Mouse (Mus musculus) liver, embryonic 15.5 days (tissue): Measurements from ENCODE around the gene Gm49325. TPM values are rescaled to one million over a fixed set of nuclear protein-coding genes. Genes with fewer than 3 reads are reported as not detected.

ENCODE experiments used
- ATAC-seq: fragments of 200-750 bp; cut with Nextera tagmentation; 2 replicates; pipeline ENCODE4 v1.8.0; 2017; ENCODE audit warnings: moderate number of reproducible peaks, mild to moderate bottlenecking, moderate library complexity; ENCODE audit not compliant: insufficient read depth
- H3K27ac ChIP-seq: fragments of 300-500 bp; sonication (generic); replicated peaks from 2 replicates; pipeline ENCODE4 v1.5.1; 2015; ENCODE audit warnings: mild to moderate bottlenecking, inconsistent platforms
- H3K27me3 ChIP-seq: fragments of 300-500 bp; sonication (generic); 2 replicates; pipeline ENCODE4 v1.6.1; 2015; ENCODE audit warnings: mild to moderate bottlenecking, inconsistent platforms
- H3K36me3 ChIP-seq: fragments of 300-500 bp; sonication (generic); replicated peaks from 2 replicates; pipeline ENCODE4 v1.6.1; 2015; ENCODE audit warnings: moderate library complexity, mild to moderate bottlenecking, inconsistent platforms
- H3K4me1 ChIP-seq: fragments of 300-500 bp; sonication (generic); replicated peaks from 2 replicates; pipeline ENCODE4 v1.6.1; 2015; ENCODE audit warnings: inconsistent platforms
- H3K4me2 ChIP-seq: fragments of 300-500 bp; sonication (generic); 2 replicates; pipeline ENCODE4 v1.6.1; 2015; ENCODE audit warnings: moderate library complexity, mild to moderate bottlenecking, inconsistent platforms
- H3K4me3 ChIP-seq: fragments of 300-500 bp; sonication (generic); replicated peaks from 2 replicates; pipeline ENCODE4 v1.5.1; 2015; ENCODE audit warnings: mild to moderate bottlenecking, inconsistent platforms
- H3K9ac ChIP-seq: fragments of 300-500 bp; sonication (generic); 2 replicates; pipeline ENCODE4 v1.6.1; 2015; ENCODE audit warnings: moderate library complexity, mild to moderate bottlenecking, inconsistent platforms
- H3K9me3 ChIP-seq: fragments of 300-500 bp; sonication (generic); replicated peaks from 2 replicates; pipeline ENCODE4 v1.6.1; 2016; ENCODE audit warnings: inconsistent platforms
- WGBS: fragments of 180-500 bp; shearing (Covaris S2); methylation state at CpG from one replicate; pipeline ENCODE4 v1.1.7; 2015; ENCODE audit warnings: mixed read lengths; ENCODE audit not compliant: insufficient replicate concordance; 5-methylcytosine and 5-hydroxymethylcytosine counted together
- polyA plus RNA-seq: library from polyadenylated mRNA; unstranded; fragments of >200 nt; fragmentation: Nextera tagmentation; extraction: Ambion mirVana; gene quantifications from 2 replicates; pipeline ENCODE4 v1.2.1, GENCODE M21; 2015

Gene Gm49325
- polyA plus RNA-seq = 0.82 TPM in 1 of 2 replicates, not detected in the other

DNA sequence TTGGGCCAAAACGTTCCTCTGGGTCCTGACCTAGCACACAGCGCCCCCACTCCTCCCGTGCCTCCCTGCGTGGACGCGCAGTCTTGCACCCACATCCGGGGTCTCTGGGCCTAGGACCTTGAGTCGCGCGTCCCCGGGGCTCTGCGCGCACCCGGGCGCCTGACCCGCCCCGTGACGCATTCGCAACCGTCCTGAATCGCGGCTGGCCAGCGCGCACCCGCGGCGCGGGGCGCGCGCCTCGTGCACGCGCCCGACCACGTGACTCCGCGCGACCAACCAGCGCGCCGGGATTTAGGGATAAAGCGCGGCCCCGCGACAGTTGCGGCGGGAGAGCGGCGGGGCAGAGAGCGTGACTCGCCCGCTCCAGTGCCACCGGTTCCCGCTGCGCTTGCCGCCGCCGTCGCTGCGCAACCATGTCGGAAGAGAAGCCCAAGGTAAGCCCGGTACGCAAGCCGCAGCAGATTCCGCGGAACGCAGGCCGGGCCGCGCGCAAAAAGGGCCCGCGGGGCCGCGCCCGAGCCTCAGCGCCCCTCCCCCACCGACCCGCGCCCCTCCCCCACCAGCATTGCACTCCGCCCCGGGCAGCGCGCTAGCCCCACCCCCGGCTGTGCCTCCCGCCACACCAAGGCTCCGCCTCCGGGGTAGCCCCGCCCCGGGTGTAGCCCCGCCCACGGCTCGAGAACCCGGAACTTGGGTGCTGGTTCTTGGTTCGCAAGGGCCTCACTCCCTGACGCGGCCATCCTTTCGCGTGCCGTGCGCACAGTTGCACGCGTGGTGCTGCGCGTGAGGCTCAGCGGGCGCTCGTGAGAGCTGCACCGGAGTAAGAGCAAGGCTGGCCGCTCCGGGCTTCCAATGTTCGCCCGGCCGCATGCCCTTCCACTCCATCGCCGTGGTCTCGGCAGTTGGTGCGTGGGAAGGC is at the start of gene Gm49325, which contains the start of gene Sumo3:
Gene Gm49325 (plus strand): TSS at position 290 of the 919 bp plus-strand sequence.
Gene Sumo3 (plus strand): TSS at position 190 of the 919 bp plus-strand sequence.
- 1% methylated on average over 108 of the region's 119 CpGs for WGBS
- H3K36me3 ChIP-seq = peaks cover 29% of the 10 kb centered on the region
- peak within 1 kb of the TSS; percentile 97 for H3K4me2 ChIP-seq
- H3K9me3 ChIP-seq = no peaks in the 10 kb centered on the region
- H3K9ac ChIP-seq = peak within 1 kb of the TSS; percentile 77
- peak; percentile 83 for ATAC-seq
- peak within 1 kb of the TSS; percentile 94 for H3K27ac ChIP-seq
- peaks cover 51% of the 10 kb centered on the region for H3K4me1 ChIP-seq
- H3K27me3 ChIP-seq = no peaks in the 10 kb centered on the region
- peak within 1 kb of the TSS; percentile 71 for H3K4me3 ChIP-seq

DNA sequence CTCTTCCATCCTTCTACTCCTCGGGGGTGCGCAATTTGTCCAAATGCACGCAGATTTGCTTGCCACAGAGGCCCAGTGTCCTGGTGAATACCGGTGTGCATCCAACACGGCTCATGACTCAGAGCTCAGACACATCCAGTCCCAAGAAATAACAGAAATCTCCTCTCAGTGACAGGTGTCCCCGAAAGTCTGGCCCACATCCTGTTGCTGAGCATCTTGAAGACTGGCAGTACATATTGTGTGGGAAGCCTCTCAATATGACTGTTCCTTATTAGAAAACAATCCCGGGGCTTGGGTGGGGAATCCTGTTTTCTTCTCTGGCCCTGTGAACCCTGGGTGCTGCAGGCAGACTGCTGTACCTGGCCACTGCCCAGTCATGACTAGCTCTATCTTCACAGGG is 49.4 kb upstream of the Gm49325 start:
- H3K4me3 ChIP-seq = no peak overlapping the region
- ATAC-seq = no peak
- H3K36me3 ChIP-seq = no peaks in the 10 kb centered on the region
- H3K4me2 ChIP-seq = no peak overlapping the region
- no peak overlapping the region for H3K27ac ChIP-seq
- no peaks in the 10 kb centered on the region for H3K27me3 ChIP-seq
- H3K9me3 ChIP-seq = no peaks in the 10 kb centered on the region
- 79% methylated on average over 7 of the region's 7 CpGs for WGBS
- peaks cover 14% of the 10 kb centered on the region for H3K4me1 ChIP-seq
- H3K9ac ChIP-seq = no peak overlapping the region

DNA sequence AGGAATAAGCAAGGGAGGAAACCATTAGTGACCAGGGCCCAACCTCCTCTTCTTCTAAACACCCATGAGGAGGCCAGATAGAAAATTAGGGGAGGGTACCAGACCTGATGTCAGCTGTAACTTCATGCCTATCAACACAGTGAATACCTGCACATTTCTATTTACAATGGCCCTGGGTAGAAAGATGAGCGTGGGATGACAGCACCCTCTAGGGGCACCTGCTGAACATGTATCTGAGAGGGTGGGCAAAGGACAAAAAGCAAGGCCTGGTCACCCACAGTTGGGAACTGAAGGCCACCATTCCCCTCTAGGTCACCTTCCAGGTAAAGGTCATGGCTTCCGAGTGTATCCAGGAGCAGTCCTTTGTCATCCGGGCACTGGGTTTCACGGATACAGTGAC is 48.4 kb upstream of the Gm49325 start:
- no peak overlapping the region for H3K4me2 ChIP-seq
- no peaks in the 10 kb centered on the region for H3K27me3 ChIP-seq
- WGBS = 77% methylated on average over 4 of the region's 4 CpGs
- no peaks in the 10 kb centered on the region for H3K9me3 ChIP-seq
- H3K4me3 ChIP-seq = no peak overlapping the region
- no peaks in the 10 kb centered on the region for H3K36me3 ChIP-seq
- ATAC-seq = no peak
- no peak overlapping the region for H3K9ac ChIP-seq
- no peak overlapping the region for H3K27ac ChIP-seq
- peaks cover 16% of the 10 kb centered on the region for H3K4me1 ChIP-seq

DNA sequence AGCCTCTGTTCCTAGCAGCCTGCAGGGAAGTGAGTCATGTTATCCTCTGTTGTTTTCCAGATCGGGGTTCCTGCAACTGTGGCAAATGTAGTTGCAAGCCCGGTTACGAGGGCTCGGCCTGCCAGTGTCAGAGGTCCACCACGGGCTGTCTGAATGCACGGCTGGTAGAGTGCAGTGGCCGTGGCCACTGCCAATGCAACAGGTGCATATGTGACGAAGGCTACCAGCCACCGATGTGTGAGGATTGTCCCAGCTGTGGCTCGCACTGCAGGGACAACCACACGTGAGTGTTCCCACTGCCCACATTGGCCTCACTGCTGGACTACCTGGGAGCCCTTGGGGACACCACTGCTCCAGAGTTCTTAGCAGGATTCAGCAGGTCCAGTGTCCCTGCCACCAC is 45.9 kb upstream of the Gm49325 start:
- H3K9ac ChIP-seq = no peak overlapping the region
- 67% methylated on average over 11 of the region's 11 CpGs for WGBS
- no peak for ATAC-seq
- peaks cover 23% of the 10 kb centered on the region for H3K4me1 ChIP-seq
- no peaks in the 10 kb centered on the region for H3K9me3 ChIP-seq
- H3K4me3 ChIP-seq = no peak overlapping the region
- H3K27ac ChIP-seq = no peak overlapping the region
- no peaks in the 10 kb centered on the region for H3K27me3 ChIP-seq
- no peaks in the 10 kb centered on the region for H3K36me3 ChIP-seq
- no peak overlapping the region for H3K4me2 ChIP-seq

DNA sequence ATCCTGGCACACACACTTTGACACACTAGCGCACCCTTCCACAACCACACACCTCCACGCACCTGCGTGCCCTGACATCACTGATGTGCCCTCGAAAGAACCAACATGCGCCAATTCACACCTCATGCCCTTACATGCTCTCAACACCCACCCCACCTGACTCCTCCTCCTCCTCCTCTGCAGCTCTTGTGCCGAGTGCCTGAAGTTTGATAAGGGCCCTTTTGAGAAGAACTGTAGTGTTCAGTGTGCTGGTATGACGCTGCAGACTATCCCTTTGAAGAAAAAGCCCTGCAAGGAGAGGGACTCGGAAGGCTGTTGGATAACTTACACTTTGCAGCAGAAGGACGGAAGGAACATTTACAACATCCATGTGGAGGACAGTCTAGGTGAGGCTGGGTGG is 45.2 kb upstream of the Gm49325 start:
- Histone ChIP-seq H3K36me3 (no peaks in the 10 kb centered on the region), H3K4me2 (no peak overlapping the region), H3K9ac (no peak overlapping the region), H3K4me1 (peaks cover 25% of the 10 kb centered on the region), H3K4me3 (no peak overlapping the region), H3K27me3 (no peaks in the 10 kb centered on the region), H3K27ac (no peak overlapping the region), H3K9me3 (no peaks in the 10 kb centered on the region)
- ATAC-seq = no peak
- WGBS = 69% methylated on average over 9 of the region's 9 CpGs

DNA sequence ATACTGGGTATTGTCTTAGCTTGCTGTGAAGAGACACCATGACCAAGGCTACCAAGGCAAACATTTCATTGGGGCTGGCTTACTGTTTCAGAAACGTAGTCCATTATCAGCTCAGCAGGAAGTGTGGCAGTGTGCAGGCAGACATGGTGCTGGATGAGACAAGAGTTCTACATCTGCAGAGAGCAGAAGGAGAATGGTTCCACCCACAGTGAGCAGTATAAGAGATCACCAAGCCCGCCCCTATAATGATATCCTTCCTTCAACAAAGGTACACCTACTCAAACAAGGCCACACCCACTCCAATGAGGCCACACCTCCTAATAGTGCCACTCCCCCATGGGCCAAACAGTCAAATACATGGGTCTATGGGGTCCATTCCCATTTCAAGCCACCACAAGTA is 44.5 kb upstream of the Gm49325 start:
- peaks cover 25% of the 10 kb centered on the region for H3K4me1 ChIP-seq
- no peaks in the 10 kb centered on the region for H3K9me3 ChIP-seq
- peak; percentile 37 for ATAC-seq
- no peak overlapping the region for H3K4me3 ChIP-seq
- H3K9ac ChIP-seq = no peak overlapping the region
- no peak overlapping the region for H3K4me2 ChIP-seq
- H3K27ac ChIP-seq = no peak overlapping the region
- no peaks in the 10 kb centered on the region for H3K36me3 ChIP-seq
- 33% methylated on average over 2 of the region's 2 CpGs for WGBS
- H3K27me3 ChIP-seq = no peaks in the 10 kb centered on the region

DNA sequence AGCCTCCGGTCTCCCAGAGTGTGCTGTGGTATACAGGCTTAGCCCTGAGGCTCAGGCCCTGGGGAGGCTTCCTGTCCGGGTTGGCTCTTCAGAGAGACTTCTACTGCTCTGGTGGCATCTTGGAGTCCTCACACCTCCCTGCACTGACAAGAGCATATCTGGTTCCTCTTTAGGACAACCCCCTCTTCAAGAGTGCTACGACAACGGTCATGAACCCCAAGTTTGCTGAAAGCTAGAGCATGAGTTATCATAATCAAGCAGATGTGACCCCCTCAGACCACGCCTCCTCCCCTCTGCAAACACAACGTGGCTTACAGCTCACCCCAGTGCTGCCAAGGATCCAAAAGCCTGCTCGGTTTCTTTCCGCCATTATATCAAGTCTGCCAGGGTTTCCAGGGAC is 41.0 kb upstream of the Gm49325 start:
- Histone ChIP-seq H3K4me2 (no peak overlapping the region), H3K36me3 (no peaks in the 10 kb centered on the region), H3K9ac (no peak overlapping the region), H3K4me1 (peaks cover 25% of the 10 kb centered on the region), H3K4me3 (no peak overlapping the region), H3K27me3 (no peaks in the 10 kb centered on the region), H3K9me3 (no peaks in the 10 kb centered on the region), H3K27ac (no peak overlapping the region)
- ATAC-seq = no peak
- WGBS = 44% methylated on average over 8 of the region's 8 CpGs

DNA sequence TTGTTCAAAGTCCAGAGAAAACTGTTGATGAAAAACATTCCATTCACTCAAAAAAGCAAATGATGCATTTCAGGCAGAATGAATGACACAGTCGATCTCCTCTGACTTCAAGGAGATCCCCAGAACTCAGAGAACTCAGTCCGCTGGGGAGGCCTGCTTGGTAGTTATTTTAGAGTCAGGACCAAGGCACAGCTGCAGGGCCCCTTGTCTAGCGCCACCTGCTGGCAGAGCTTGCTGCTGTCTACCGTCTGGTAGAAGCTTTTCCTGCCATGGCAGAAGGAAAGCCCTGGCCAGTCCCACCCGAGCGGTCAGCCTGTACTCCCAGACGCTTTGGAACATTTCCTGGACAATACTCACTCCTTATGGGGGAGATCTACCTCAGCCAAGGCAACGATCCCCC is 39.3 kb upstream of the Gm49325 start:
- 24% methylated on average over 8 of the region's 8 CpGs for WGBS
- Histone ChIP-seq H3K9me3 (no peaks in the 10 kb centered on the region), H3K27me3 (no peaks in the 10 kb centered on the region), H3K4me2 (no peak overlapping the region), H3K27ac (no peak overlapping the region), H3K9ac (no peak overlapping the region), H3K36me3 (no peaks in the 10 kb centered on the region), H3K4me3 (no peak overlapping the region), H3K4me1 (peaks cover 11% of the 10 kb centered on the region)
- no peak for ATAC-seq

DNA sequence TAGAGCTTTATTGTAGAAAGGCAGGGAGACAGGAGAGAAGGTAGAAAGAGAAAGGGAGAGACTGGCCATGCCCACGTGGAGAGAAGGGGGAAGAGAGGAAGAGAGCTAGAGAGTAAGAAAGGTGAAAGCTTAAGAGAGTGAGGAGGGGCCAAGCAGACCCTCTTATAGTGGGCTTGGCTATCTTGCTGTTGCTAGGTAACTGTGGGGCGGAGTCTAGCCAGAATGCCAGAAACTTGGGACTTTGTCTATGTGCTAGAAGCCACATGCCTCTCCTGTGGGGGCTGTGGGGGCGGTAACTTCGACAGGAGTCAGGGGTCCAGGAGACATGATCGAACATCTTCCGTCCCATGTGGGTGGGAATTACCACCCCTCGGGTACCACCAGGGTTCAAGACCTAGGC is 36.5 kb upstream of the Gm49325 start:
- Histone ChIP-seq H3K4me1 (peaks cover 19% of the 10 kb centered on the region), H3K4me2 (no peak overlapping the region), H3K36me3 (no peaks in the 10 kb centered on the region), H3K4me3 (no peak overlapping the region), H3K9me3 (no peaks in the 10 kb centered on the region), H3K27me3 (no peaks in the 10 kb centered on the region), H3K9ac (no peak overlapping the region), H3K27ac (no peak overlapping the region)
- ATAC-seq = no peak
- 50% methylated on average over 7 of the region's 7 CpGs for WGBS

DNA sequence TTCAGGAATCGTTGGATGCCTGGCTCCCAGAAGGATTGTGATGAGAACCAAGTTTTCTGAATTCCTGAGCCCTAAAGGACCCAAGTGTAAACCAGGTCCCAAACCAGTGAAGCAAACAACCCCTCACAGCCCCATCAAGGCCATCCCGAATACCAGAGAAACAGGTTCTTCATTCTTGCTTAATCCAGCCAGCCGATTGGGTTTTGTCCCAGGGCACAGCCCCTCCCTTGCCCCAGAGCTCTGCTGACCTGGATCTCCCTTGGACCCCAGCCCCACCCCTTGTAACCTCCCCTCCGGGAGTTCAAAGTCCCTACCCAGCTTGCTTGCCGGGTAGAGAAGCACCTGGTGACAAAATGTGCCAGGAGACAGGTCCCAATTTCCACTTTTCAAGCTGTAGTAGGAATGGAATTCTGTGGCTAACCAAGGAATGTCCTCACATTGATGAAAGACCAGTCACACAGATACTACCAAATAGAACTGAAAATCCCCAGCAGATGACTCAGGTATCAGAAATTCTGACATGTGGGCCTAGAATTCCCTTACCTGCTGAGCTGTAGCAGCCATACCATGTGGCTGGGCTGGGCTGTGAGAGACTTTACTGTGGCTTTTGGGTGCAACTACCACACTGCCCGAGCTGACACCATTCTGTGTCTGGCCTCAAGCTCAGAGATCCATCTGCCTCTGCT is 35.9 kb upstream of the Gm49325 start:
- H3K9me3 ChIP-seq = no peaks in the 10 kb centered on the region
- no peaks in the 10 kb centered on the region for H3K27me3 ChIP-seq
- H3K4me1 ChIP-seq = peaks cover 13% of the 10 kb centered on the region
- WGBS = 39% methylated on average over 6 of the region's 6 CpGs
- ATAC-seq = peak; percentile 40; the same call in 1 of the 2 replicates
- H3K27ac ChIP-seq = no peak overlapping the region
- no peaks in the 10 kb centered on the region for H3K36me3 ChIP-seq
- no peak overlapping the region for H3K4me2 ChIP-seq
- no peak overlapping the region for H3K9ac ChIP-seq
- no peak overlapping the region for H3K4me3 ChIP-seq

DNA sequence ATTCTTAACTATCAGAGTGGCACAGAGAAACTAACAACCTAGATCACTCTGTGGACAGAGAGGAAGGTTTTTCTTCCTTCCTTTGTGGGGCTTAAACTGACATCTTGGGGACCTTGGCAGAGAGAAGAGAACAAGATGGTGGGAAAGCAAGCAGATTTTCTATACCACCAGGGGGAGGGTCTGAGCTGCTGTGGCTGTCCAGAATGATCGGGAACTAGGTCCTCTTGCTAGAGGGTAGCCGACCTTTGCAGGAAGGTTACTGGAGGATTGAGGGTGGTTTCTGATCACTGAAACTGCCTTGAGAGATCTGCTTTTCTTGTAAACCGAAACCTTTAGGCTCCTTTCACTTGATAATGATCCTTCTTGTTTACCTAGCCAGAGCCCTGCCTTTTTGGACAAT is 33.8 kb upstream of the Gm49325 start:
- ATAC-seq = no peak
- no peak overlapping the region for H3K27ac ChIP-seq
- H3K27me3 ChIP-seq = no peaks in the 10 kb centered on the region
- no peaks in the 10 kb centered on the region for H3K36me3 ChIP-seq
- no peak overlapping the region for H3K9ac ChIP-seq
- H3K4me3 ChIP-seq = no peak overlapping the region
- no peaks in the 10 kb centered on the region for H3K9me3 ChIP-seq
- WGBS = 19% methylated on average over 3 of the region's 3 CpGs
- H3K4me2 ChIP-seq = no peak overlapping the region
- peaks cover 11% of the 10 kb centered on the region; the same call in 1 of the 2 replicates for H3K4me1 ChIP-seq
